Mouse (Mus musculus) MEL (cell line): Measurements from ENCODE around the gene Heatr5a. TPM values are rescaled to one million over a fixed set of nuclear protein-coding genes. Genes with fewer than 3 reads are reported as not detected.

Source experiments
- DNase-seq: peaks from one replicate; pipeline ENCODE4 v3.0.0; 2011; ENCODE audit warnings: low read depth, low spot score
- H3K27ac ChIP-seq: 2 replicates; pipeline ENCODE4 v1.5.1; 2012; ENCODE audit warnings: low read depth, mild to moderate bottlenecking, control low read depth, low read length, moderate library complexity; ENCODE audit not compliant: control insufficient read depth
- H3K27me3 ChIP-seq, 2 experiments: fragments of 150-350 bp in 1 of 2; sonication (generic) in 1 of 2; 2 replicates each; pipeline ENCODE4 v1.6.1; 2012; ENCODE audit warnings: low read length in 2 of 2, mild to moderate bottlenecking in 2 of 2, improper control_type of control experiment in 1 of 2, moderate library complexity in 1 of 2; ENCODE audit not compliant: insufficient read depth in 2 of 2, control insufficient read depth in 1 of 2
- H3K36me3 ChIP-seq, 2 experiments: 2 replicates each; pipeline ENCODE4 v1.6.1; 2012 to 2014; ENCODE audit warnings: low read length in 2 of 2, improper control_type of control experiment in 1 of 2, inconsistent platforms in 1 of 2, mild to moderate bottlenecking in 1 of 2; ENCODE audit not compliant: insufficient read depth in 2 of 2, control insufficient read depth in 1 of 2
- H3K4me1 ChIP-seq, 2 experiments: fragments of 150-350 bp in 1 of 2; sonication (generic) in 1 of 2; 2 replicates each; pipeline ENCODE4 v1.6.1; 2012; ENCODE audit warnings: low read length in 2 of 2, improper control_type of control experiment in 1 of 2, mild to moderate bottlenecking in 1 of 2; ENCODE audit not compliant: insufficient read depth in 2 of 2, control insufficient read depth in 1 of 2
- H3K4me3 ChIP-seq, 2 experiments: fragments of 150-350 bp in 1 of 2; sonication (generic) in 1 of 2; 2 replicates each; pipeline ENCODE4 v1.5.1; 2012; ENCODE audit warnings: low read depth in 2 of 2, low read length in 2 of 2, mild to moderate bottlenecking in 2 of 2, moderate library complexity in 2 of 2, control low read depth in 1 of 2, improper control_type of control experiment in 1 of 2; ENCODE audit not compliant: control insufficient read depth in 1 of 2, insufficient read depth in 1 of 2
- H3K79me2 ChIP-seq: 2 replicates; pipeline ENCODE4 v1.6.1; 2012; ENCODE audit warnings: mild to moderate bottlenecking, low read length, moderate library complexity; ENCODE audit not compliant: control insufficient read depth, poor library complexity, insufficient read depth
- H3K9ac ChIP-seq: 2 replicates; pipeline ENCODE4 v1.6.1; 2012; ENCODE audit warnings: low read depth, mild to moderate bottlenecking, control low read depth, low read length, moderate library complexity; ENCODE audit not compliant: control insufficient read depth, poor library complexity, severe bottlenecking
- H3K9me3 ChIP-seq: fragments of 150-350 bp; sonication (generic); replicated peaks from 2 replicates; pipeline ENCODE4 v1.6.1; 2012; ENCODE audit warnings: mild to moderate bottlenecking, low read length, improper control_type of control experiment, moderate library complexity; ENCODE audit not compliant: insufficient read depth
- BHLHE40 ChIP-seq: IDR thresholded peaks from 2 replicates; pipeline ENCODE4 v1.6.1; 2012; ENCODE audit warnings: low read depth, mild to moderate bottlenecking, inconsistent platforms, low read length, improper control_type of control experiment, borderline replicate concordance
- CHD1 ChIP-seq: IDR thresholded peaks from 2 replicates; pipeline ENCODE4 v1.6.1; 2012; ENCODE audit warnings: low read depth, mild to moderate bottlenecking, inconsistent platforms, low read length, improper control_type of control experiment
- CHD2 ChIP-seq: IDR thresholded peaks from 2 replicates; pipeline ENCODE4 v1.6.1; 2011; ENCODE audit warnings: low read length, improper control_type of control experiment
- CTCF ChIP-seq, 3 experiments: IDR thresholded peaks in 2 of 3; conservative IDR thresholded peaks in 1 of 3; 2 replicates each; pipeline ENCODE4 v1.5.1; 2011 to 2012; ENCODE audit warnings: low read length in 3 of 3, low read depth in 2 of 3, mild to moderate bottlenecking in 2 of 3, improper control_type of control experiment in 1 of 3, inconsistent platforms in 1 of 3, mixed read lengths in 1 of 3, moderate library complexity in 1 of 3; ENCODE audit not compliant: control insufficient read depth in 1 of 3, insufficient read depth in 1 of 3, poor library complexity in 1 of 3, severe bottlenecking in 1 of 3
- EP300 ChIP-seq, 2 experiments: IDR thresholded peaks; 2 replicates each; pipeline ENCODE4 v1.6.1; 2011; ENCODE audit warnings: improper control_type of control experiment in 2 of 2, low read length in 2 of 2, low read depth in 1 of 2, mild to moderate bottlenecking in 1 of 2
- GABPA ChIP-seq: IDR thresholded peaks from 2 replicates; pipeline ENCODE4 v1.6.1; 2012; ENCODE audit warnings: low read depth, mild to moderate bottlenecking, inconsistent platforms, low read length, improper control_type of control experiment, moderate library complexity
- GATA1 ChIP-seq: IDR thresholded peaks from 2 replicates; pipeline ENCODE4 v1.6.1; 2011; ENCODE audit warnings: low read depth, low read length, improper control_type of control experiment
- HCFC1 ChIP-seq: IDR thresholded peaks from 2 replicates; pipeline ENCODE4 v1.6.1; 2012; ENCODE audit warnings: low read depth, mild to moderate bottlenecking, inconsistent platforms, low read length, improper control_type of control experiment, moderate library complexity
- MEF2A ChIP-seq: IDR thresholded peaks from 2 replicates; pipeline ENCODE4 v1.6.1; 2014; ENCODE audit warnings: low read depth, mild to moderate bottlenecking, inconsistent platforms, low read length, improper control_type of control experiment; ENCODE audit not compliant: poor library complexity, insufficient replicate concordance, severe bottlenecking; ENCODE audit errors: extremely low read depth
- MXI1 ChIP-seq: IDR thresholded peaks from 2 replicates; pipeline ENCODE4 v1.6.1; 2011; ENCODE audit warnings: mild to moderate bottlenecking, low read depth, low read length, improper control_type of control experiment
- NELFE ChIP-seq: IDR thresholded peaks from 2 replicates; pipeline ENCODE4 v1.6.1; 2011; ENCODE audit warnings: low read depth, low read length, improper control_type of control experiment
- SMC3 ChIP-seq: IDR thresholded peaks from 2 replicates; pipeline ENCODE4 v1.6.1; 2011; ENCODE audit warnings: low read depth, low read length, improper control_type of control experiment
- TAL1 ChIP-seq: IDR thresholded peaks from 2 replicates; pipeline ENCODE4 v1.6.1; 2012; ENCODE audit warnings: mild to moderate bottlenecking, inconsistent platforms, low read length, moderate library complexity, mixed read lengths
- USF2 ChIP-seq, 2 experiments: IDR thresholded peaks; 2 replicates each; pipeline ENCODE4 v1.6.1; 2011 to 2012; ENCODE audit warnings: improper control_type of control experiment in 2 of 2, low read length in 2 of 2, borderline replicate concordance in 1 of 2, inconsistent platforms in 1 of 2, low read depth in 1 of 2, mild to moderate bottlenecking in 1 of 2; ENCODE audit not compliant: insufficient read depth in 1 of 2
- ZC3H11A ChIP-seq: IDR thresholded peaks from 2 replicates; pipeline ENCODE4 v1.6.1; 2012; ENCODE audit warnings: low read depth, mild to moderate bottlenecking, inconsistent platforms, low read length, improper control_type of control experiment
- ZKSCAN1 ChIP-seq: IDR thresholded peaks from 2 replicates; pipeline ENCODE4 v1.6.1; 2012; ENCODE audit warnings: low read depth, mild to moderate bottlenecking, inconsistent platforms, low read length, improper control_type of control experiment, moderate library complexity
- polyA plus RNA-seq, 2 experiments: library from polyadenylated mRNA; stranded (reverse) in 1 of 2; unstranded in 1 of 2; fragments of >175 nt in 1 of 2; fragments of >200 nt in 1 of 2; gene quantifications; 2 replicates each; pipeline versions ENCODE4 v1.2.1 to v1.2.4; 2012; ENCODE audit warnings: low replicate concordance in 2 of 2, low read depth in 1 of 2; ENCODE audit not compliant: insufficient read length in 2 of 2, insufficient read depth in 1 of 2, missing spikeins in 1 of 2
- total RNA-seq: library from RNA; depleted of rRNA; stranded (reverse); fragments of 300-350 nt; gene quantifications from 2 replicates; pipeline ENCODE4 v1.2.3, GENCODE M21; 2012

Heatr5a gene
- total and polyA plus RNA-seq, 3 experiments = 41.2 to 70.5 (median 70.4) TPM

DNA sequence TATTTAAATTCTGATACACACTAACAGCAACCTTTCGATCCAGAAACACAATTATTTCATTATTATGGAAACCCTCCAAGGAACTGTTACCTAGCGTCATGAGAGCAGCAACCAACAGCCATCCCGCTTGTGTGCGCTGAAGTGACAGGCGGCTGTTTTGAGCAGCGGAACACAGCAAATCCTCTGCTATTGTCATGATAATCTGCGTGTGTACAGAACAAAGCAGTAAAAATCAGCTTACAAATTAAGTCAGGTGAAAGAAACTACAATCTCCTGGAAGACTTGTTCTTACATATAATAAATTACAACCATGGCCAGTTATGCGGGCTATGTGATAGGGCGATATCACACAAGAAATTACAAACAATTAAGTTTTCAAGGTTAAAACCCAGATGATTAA, 25.8 kb downstream of the Heatr5a start:
- H3K36me3 ChIP-seq = peaks cover 0 to 25% of the 10 kb centered on the region in 2 experiments; a peak in 2 of 4 replicates
- H3K27me3 ChIP-seq = no peaks in the 10 kb centered on the region
- H3K9me3 ChIP-seq = no peaks in the 10 kb centered on the region
- no peak overlapping the region for H3K9ac ChIP-seq
- no peaks in the 10 kb centered on the region for H3K79me2 ChIP-seq
- H3K27ac ChIP-seq = no peak overlapping the region
- H3K4me3 ChIP-seq = no peak overlapping the region
- no peaks in the 10 kb centered on the region for H3K4me1 ChIP-seq
- no peak for TF ChIP-seq SMC3
- no peak for TF ChIP-seq ZKSCAN1
- TF ChIP-seq GATA1 = no peak
- no peak for TF ChIP-seq CTCF (IDR thresholded peaks at IDR 0.05 in 2 of 3, conservative IDR thresholded peaks at IDR 0.05 in 1 of 3; ENCODE audit: control insufficient read depth in 1 of 3, insufficient read depth in 1 of 3, low read depth in 2 of 3, low read length in 3 of 3, poor library complexity in 1 of 3, severe bottlenecking in 1 of 3)
- TF ChIP-seq EP300 (IDR thresholded peaks at IDR 0.05; ENCODE audit: low read depth in 1 of 2, low read length in 2 of 2) = no peak
- no peak for TF ChIP-seq ZC3H11A
- TF ChIP-seq HCFC1 = no peak
- TF ChIP-seq CHD1 = no peak
- no peak for DNase-seq

- H3K79me2 ChIP-seq = no peaks in the 10 kb centered on the region
- no peak overlapping the region for H3K9ac ChIP-seq
- H3K4me3 ChIP-seq = no peak overlapping the region
- H3K9me3 ChIP-seq = no peaks in the 10 kb centered on the region
- H3K4me1 ChIP-seq = no peaks in the 10 kb centered on the region
- H3K36me3 ChIP-seq = peaks cover 0 to 16% of the 10 kb centered on the region in 2 experiments; a peak in 2 of 4 replicates
- H3K27me3 ChIP-seq = no peaks in the 10 kb centered on the region
- TF ChIP-seq GABPA (no peak), CHD2 (no peak), NELFE (no peak), BHLHE40 (no peak), MEF2A (no peak), TAL1 (no peak), MXI1 (no peak), CTCF (IDR thresholded peaks at IDR 0.05 in 2 of 3, conservative IDR thresholded peaks at IDR 0.05 in 1 of 3; ENCODE audit: control insufficient read depth in 1 of 3, insufficient read depth in 1 of 3, low read depth in 2 of 3, low read length in 3 of 3, poor library complexity in 1 of 3, severe bottlenecking in 1 of 3) (no peak), USF2 (IDR thresholded peaks at IDR 0.05; ENCODE audit: borderline replicate concordance in 1 of 2, insufficient read depth in 1 of 2, low read depth in 1 of 2, low read length in 2 of 2) (no peak)
- no peak for DNase-seq
- no peak overlapping the region for H3K27ac ChIP-seq
These were observed 31.3 kb downstream of the Heatr5a start for GRCm38 (mm10) chr12:51939848-51940247.
